Mouse (Mus musculus): ENCODE data around the gene Twist2. TPM values are rescaled to one million over a fixed set of nuclear protein-coding genes. Genes with fewer than 3 reads are reported as not detected.

The Twist2 gene
- polyA plus RNA-seq, 1 experiment from 2014 or later = 4.1 TPM

GRCm38 (mm10) chr1:91779819-91780218, 21.4 kb upstream of the Twist2 start:
- no peak for DNase-seq (ENCODE audit: low spot score)

DNA sequence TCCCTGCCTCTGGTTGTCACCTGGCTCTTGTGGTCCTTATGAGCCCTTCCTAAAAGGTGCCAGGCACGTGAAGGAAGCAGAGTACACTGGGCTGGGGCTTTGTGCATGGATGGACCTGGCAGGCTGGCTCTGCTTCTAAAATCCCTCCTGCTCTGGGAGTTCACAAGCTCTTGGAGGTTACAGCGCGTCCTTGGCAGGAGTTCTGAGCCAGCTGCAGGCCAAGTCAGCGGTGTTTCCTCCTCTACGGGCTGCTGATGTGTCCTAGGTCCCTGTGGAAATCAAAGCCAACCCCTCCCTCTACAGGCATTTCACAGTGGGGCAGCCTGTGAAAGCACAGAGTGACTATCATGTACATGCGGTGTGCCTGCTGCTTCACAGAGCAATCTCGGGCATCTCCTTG, 20.1 kb upstream of the Twist2 start:
- Histone ChIP-seq H3K36me3 (ENCODE audit: insufficient read depth, low read length) (no peaks in the 10 kb centered on the region), H3K27ac (ENCODE audit: low read length) (no peak overlapping the region), H3K9ac (replicated peaks; ENCODE audit: low read depth) (no peak overlapping the region), H3K4me1 (ENCODE audit: insufficient read depth, low read depth, low read length) (no peaks in the 10 kb centered on the region), H3K27me3 (replicated peaks; ENCODE audit: insufficient read depth, low read length) (no peaks in the 10 kb centered on the region), H3K4me2 (replicated peaks; ENCODE audit: low read depth, low read length) (no peak overlapping the region), H3K4me3 (ENCODE audit: low read depth, low read length) (no peak overlapping the region), H3K9me3 (ENCODE audit: low read length) (no peaks in the 10 kb centered on the region)
- DNase-seq (ENCODE audit: low spot score) (no peak), ATAC-seq (no peak)
- 59% methylated on average over 7 of the region's 7 CpGs for WGBS
- TF ChIP-seq EP300 (IDR thresholded peaks at IDR 0.05) (no peak), CTCF (IDR thresholded peaks at IDR 0.05) (no peak)

More at GRCm38 (mm10) chr1:91779819-91780218, 21.4 kb upstream of the Twist2 start:
- H3K9me3 ChIP-seq (ENCODE audit: low read length) = no peaks in the 10 kb centered on the region
- TF ChIP-seq EP300 (IDR thresholded peaks at IDR 0.05) (no peak), CTCF (IDR thresholded peaks at IDR 0.05) (no peak)
- no peak overlapping the region for H3K4me2 ChIP-seq (replicated peaks; ENCODE audit: low read depth, low read length)
- H3K27ac ChIP-seq (ENCODE audit: low read length) = no peak overlapping the region
- no peaks in the 10 kb centered on the region for H3K4me1 ChIP-seq (ENCODE audit: insufficient read depth, low read depth, low read length)
- no peak overlapping the region for H3K4me3 ChIP-seq (ENCODE audit: low read depth, low read length)
- H3K36me3 ChIP-seq (ENCODE audit: insufficient read depth, low read length) = no peaks in the 10 kb centered on the region
- ATAC-seq = no peak
- no peak overlapping the region for H3K9ac ChIP-seq (replicated peaks; ENCODE audit: low read depth)
- WGBS = 72% methylated on average over 4 of the region's 4 CpGs
- no peaks in the 10 kb centered on the region for H3K27me3 ChIP-seq (replicated peaks; ENCODE audit: insufficient read depth, low read length)

GRCm38 (mm10) chr1:91784162-91784561, 17.1 kb upstream of the Twist2 start:
- no peak overlapping the region for H3K4me2 ChIP-seq (replicated peaks; ENCODE audit: low read depth, low read length)
- H3K27me3 ChIP-seq (replicated peaks; ENCODE audit: insufficient read depth, low read length) = no peaks in the 10 kb centered on the region
- H3K4me3 ChIP-seq (ENCODE audit: low read depth, low read length) = no peak overlapping the region
- H3K36me3 ChIP-seq (ENCODE audit: insufficient read depth, low read length) = no peaks in the 10 kb centered on the region
- WGBS = 73% methylated on average over 3 of the region's 3 CpGs
- no peak overlapping the region for H3K27ac ChIP-seq (ENCODE audit: low read length)
- ATAC-seq = no peak
- no peak overlapping the region for H3K9ac ChIP-seq (replicated peaks; ENCODE audit: low read depth)
- no peaks in the 10 kb centered on the region for H3K4me1 ChIP-seq (ENCODE audit: insufficient read depth, low read depth, low read length)
- DNase-seq (ENCODE audit: low spot score) = no peak
- TF ChIP-seq CTCF (IDR thresholded peaks at IDR 0.05) (no peak), EP300 (IDR thresholded peaks at IDR 0.05) (no peak)
- no peaks in the 10 kb centered on the region for H3K9me3 ChIP-seq (ENCODE audit: low read length)

- peaks cover 28% of the 10 kb centered on the region for H3K27me3 ChIP-seq (replicated peaks; ENCODE audit: insufficient read depth, low read length)
These were observed 1.9 kb upstream of the Twist2 start for GRCm38 (mm10) chr1:91799323-91799722.

GRCm38 (mm10) chr1:91800348-91800747, 913 bp upstream of the Twist2 start:
- no peaks in the 10 kb centered on the region for H3K9me3 ChIP-seq (ENCODE audit: low read length)
- no peaks in the 10 kb centered on the region for H3K36me3 ChIP-seq (ENCODE audit: insufficient read depth, low read length)
- H3K9ac ChIP-seq (replicated peaks; ENCODE audit: low read depth) = no peak overlapping the region
- peaks cover 28% of the 10 kb centered on the region for H3K27me3 ChIP-seq (replicated peaks; ENCODE audit: insufficient read depth, low read length)
- H3K4me2 ChIP-seq (replicated peaks; ENCODE audit: low read depth, low read length) = peak overlapping the region; percentile 71
- ATAC-seq (no peak), DNase-seq (ENCODE audit: low spot score) (no peak)
- 42% methylated on average over 13 of the region's 13 CpGs for WGBS
- no peak overlapping the region for H3K27ac ChIP-seq (ENCODE audit: low read length)
- no peak overlapping the region for H3K4me3 ChIP-seq (ENCODE audit: low read depth, low read length)
- no peak for TF ChIP-seq CTCF (IDR thresholded peaks at IDR 0.05)
- no peak for TF ChIP-seq EP300 (IDR thresholded peaks at IDR 0.05)
- H3K4me1 ChIP-seq (ENCODE audit: insufficient read depth, low read depth, low read length) = no peaks in the 10 kb centered on the region

More at GRCm38 (mm10) chr1:91799323-91799722, 1.9 kb upstream of the Twist2 start:
- Histone ChIP-seq H3K9ac (replicated peaks; ENCODE audit: low read depth) (no peak overlapping the region), H3K4me3 (ENCODE audit: low read depth, low read length) (no peak overlapping the region), H3K4me1 (ENCODE audit: insufficient read depth, low read depth, low read length) (no peaks in the 10 kb centered on the region), H3K9me3 (ENCODE audit: low read length) (no peaks in the 10 kb centered on the region), H3K36me3 (ENCODE audit: insufficient read depth, low read length) (no peaks in the 10 kb centered on the region), H3K4me2 (replicated peaks; ENCODE audit: low read depth, low read length) (no peak overlapping the region), H3K27ac (ENCODE audit: low read length) (no peak overlapping the region)
- ATAC-seq (no peak), DNase-seq (ENCODE audit: low spot score) (no peak)
- WGBS = 51% methylated on average over 3 of the region's 3 CpGs
- TF ChIP-seq EP300 (IDR thresholded peaks at IDR 0.05) = no peak
- TF ChIP-seq CTCF (IDR thresholded peaks at IDR 0.05) = no peak

- H3K27ac ChIP-seq (ENCODE audit: low read length) = no peak overlapping the region
- H3K9me3 ChIP-seq (ENCODE audit: low read length) = no peaks in the 10 kb centered on the region
- no peak for DNase-seq (ENCODE audit: low spot score)
- no peaks in the 10 kb centered on the region for H3K4me1 ChIP-seq (ENCODE audit: insufficient read depth, low read depth, low read length)
- 3% methylated on average over 45 of the region's 45 CpGs for WGBS
- peaks cover 28% of the 10 kb centered on the region for H3K27me3 ChIP-seq (replicated peaks; ENCODE audit: insufficient read depth, low read length)
- TF ChIP-seq CTCF (IDR thresholded peaks at IDR 0.05) (no peak), EP300 (IDR thresholded peaks at IDR 0.05) (no peak)
- H3K4me3 ChIP-seq (ENCODE audit: low read depth, low read length) = peak overlapping the region; percentile 43
- H3K9ac ChIP-seq (replicated peaks; ENCODE audit: low read depth) = no peak overlapping the region
- peak overlapping the region; percentile 71 for H3K4me2 ChIP-seq (replicated peaks; ENCODE audit: low read depth, low read length)
- no peaks in the 10 kb centered on the region for H3K36me3 ChIP-seq (ENCODE audit: insufficient read depth, low read length)
- 0 out of 2 replicates have a peak, but pooled peaks have one; percentile 11 for ATAC-seq
These were observed 644 bp downstream of the Twist2 start for GRCm38 (mm10) chr1:91801844-91802366.
